Mouse (Mus musculus) CH12.LX (cell line): ENCODE measurements at regions not wholly inside any gene's neighbourhood (a gene's known extent, or its start where the extent isn't known, plus 50 kb on each side); places are given as distances from the start of the nearest gene placed in this dataset.
A peak's percentile ranks its signal among the peaks of the same experiment; 100 is the strongest.

Experiments
- DNase-seq: peaks from one replicate; pipeline ENCODE4 v3.0.0-alpha.2; 2013; ENCODE audit errors: extremely low read depth
- H3K27ac ChIP-seq: 2 replicates; pipeline ENCODE4 v1.5.1; 2012; ENCODE audit warnings: low read depth, mild to moderate bottlenecking, control low read depth, moderate library complexity; ENCODE audit not compliant: insufficient read depth
- H3K27me3 ChIP-seq: replicated peaks from 2 replicates; pipeline ENCODE3; 2012; ENCODE audit warnings: inconsistent platforms
- H3K36me3 ChIP-seq, 2 experiments: replicated peaks in 1 of 2; 2 replicates each; pipeline versions ENCODE3 to v1.6.1; 2012; ENCODE audit warnings: inconsistent platforms in 1 of 2, low read length in 1 of 2, mild to moderate bottlenecking in 1 of 2, mixed read lengths in 1 of 2, moderate library complexity in 1 of 2; ENCODE audit not compliant: control insufficient read depth in 1 of 2, insufficient read depth in 1 of 2
- H3K4me1 ChIP-seq, 2 experiments: 2 replicates each; pipeline ENCODE4 v1.6.1; 2012; ENCODE audit warnings: inconsistent platforms in 1 of 2, moderate library complexity in 1 of 2; ENCODE audit not compliant: insufficient read depth in 2 of 2, control insufficient read depth in 1 of 2
- H3K4me2 ChIP-seq: 2 replicates; pipeline ENCODE4 v1.6.1; 2012; ENCODE audit warnings: low read depth, mild to moderate bottlenecking, control low read depth; ENCODE audit not compliant: poor library complexity, insufficient read depth, severe bottlenecking
- H3K4me3 ChIP-seq, 3 experiments: fragments of 150-350 bp in 1 of 3; sonication (generic) in 1 of 3; replicated peaks in 1 of 3; 2 replicates each; pipeline versions ENCODE3 to v1.5.1; 2011 to 2012; ENCODE audit warnings: low read depth in 2 of 3, low read length in 2 of 3, mild to moderate bottlenecking in 2 of 3, moderate library complexity in 2 of 3, control low read depth in 1 of 3, improper control_type of control experiment in 1 of 3, inconsistent platforms in 1 of 3, mixed read lengths in 1 of 3; ENCODE audit not compliant: poor library complexity in 1 of 3
- H3K79me2 ChIP-seq: replicated peaks from 2 replicates; pipeline ENCODE4 v1.6.1; 2012; ENCODE audit warnings: mild to moderate bottlenecking, moderate library complexity; ENCODE audit not compliant: control insufficient read depth, poor library complexity, insufficient read depth, severe bottlenecking; ENCODE audit errors: extremely low read depth
- H3K9ac ChIP-seq: 2 replicates; pipeline ENCODE4 v1.6.1; 2012; ENCODE audit warnings: low read depth, mild to moderate bottlenecking, control low read depth, moderate library complexity; ENCODE audit not compliant: insufficient read depth
- H3K9me3 ChIP-seq: replicated peaks from 2 replicates; pipeline ENCODE3; 2012; ENCODE audit warnings: low read length, inconsistent platforms, mixed read lengths
- E2F4 ChIP-seq: IDR thresholded peaks from 2 replicates; pipeline ENCODE4 v1.6.1; 2011; ENCODE audit warnings: low read depth, low read length, improper control_type of control experiment; ENCODE audit not compliant: insufficient replicate concordance
- ELF1 ChIP-seq: IDR thresholded peaks from 2 replicates; pipeline ENCODE4 v1.6.1; 2014; ENCODE audit warnings: low read depth, mild to moderate bottlenecking, inconsistent platforms, low read length, improper control_type of control experiment
- IRF4 ChIP-seq: IDR thresholded peaks from 2 replicates; pipeline ENCODE4 v1.6.1; 2014; ENCODE audit warnings: low read depth, mild to moderate bottlenecking, inconsistent platforms, low read length, improper control_type of control experiment
- MAFK ChIP-seq: IDR thresholded peaks from 2 replicates; pipeline ENCODE4 v1.6.1; 2011; ENCODE audit warnings: low read length, improper control_type of control experiment; ENCODE audit not compliant: insufficient replicate concordance
- MAZ ChIP-seq: IDR thresholded peaks from 2 replicates; pipeline ENCODE4 v1.6.1; 2012; ENCODE audit warnings: low read depth, mild to moderate bottlenecking, inconsistent platforms, low read length, improper control_type of control experiment, moderate library complexity
- MYC ChIP-seq: IDR thresholded peaks from 2 replicates; pipeline ENCODE4 v1.6.1; 2011; ENCODE audit warnings: low read depth, mild to moderate bottlenecking, improper control_type of control experiment, low read length
- NRF1 ChIP-seq: IDR thresholded peaks from 2 replicates; pipeline ENCODE4 v1.6.1; 2014; ENCODE audit warnings: low read depth, mild to moderate bottlenecking, inconsistent platforms, low read length, improper control_type of control experiment, moderate library complexity
- PAX5 ChIP-seq: IDR thresholded peaks from 2 replicates; pipeline ENCODE4 v1.6.1; 2012; ENCODE audit warnings: low read length, inconsistent platforms, mixed read lengths
- POLR2A ChIP-seq: IDR thresholded peaks from 2 replicates; pipeline ENCODE4 v1.6.1; 2011; ENCODE audit warnings: low read depth, mild to moderate bottlenecking, improper control_type of control experiment, low read length
- POLR2AphosphoS2 ChIP-seq: IDR thresholded peaks from 2 replicates; pipeline ENCODE4 v1.6.1; 2011; ENCODE audit warnings: low read depth, low read length, improper control_type of control experiment
- RAD21 ChIP-seq: IDR thresholded peaks from 2 replicates; pipeline ENCODE4 v1.6.1; 2011; ENCODE audit warnings: low read depth, mild to moderate bottlenecking, low read length, improper control_type of control experiment, moderate library complexity
- SIN3A ChIP-seq: IDR thresholded peaks from 2 replicates; pipeline ENCODE4 v1.6.1; 2012; ENCODE audit warnings: low read length, improper control_type of control experiment, inconsistent platforms
- SMC3 ChIP-seq: IDR thresholded peaks from 2 replicates; pipeline ENCODE4 v1.6.1; 2011; ENCODE audit warnings: low read depth, low read length, improper control_type of control experiment
- TBP ChIP-seq: conservative IDR thresholded peaks from 2 replicates; pipeline ENCODE4 v1.6.1; 2011; ENCODE audit warnings: low read depth, low read length, improper control_type of control experiment
- TCF12 ChIP-seq: IDR thresholded peaks from 2 replicates; pipeline ENCODE4 v1.6.1; 2014; ENCODE audit warnings: low read depth, mild to moderate bottlenecking, inconsistent platforms, low read length, improper control_type of control experiment
- USF1 ChIP-seq: IDR thresholded peaks from 2 replicates; pipeline ENCODE4 v1.6.1; 2014; ENCODE audit warnings: low read depth, mild to moderate bottlenecking, inconsistent platforms, low read length, improper control_type of control experiment
- ZKSCAN1 ChIP-seq: IDR thresholded peaks from 2 replicates; pipeline ENCODE4 v1.6.1; 2012; ENCODE audit warnings: low read depth, inconsistent platforms, low read length, improper control_type of control experiment, borderline replicate concordance
- ZNF384 ChIP-seq: IDR thresholded peaks from 2 replicates; pipeline ENCODE4 v1.6.1; 2012; ENCODE audit warnings: low read depth, low read length, improper control_type of control experiment, inconsistent platforms
- dilution Hi-C: fragments of 300-500 bp; cut with MboI; formaldehyde crosslinking; loops from 2 replicates; pipeline ENCODE4 v1.14.3; 2020; ENCODE audit warnings: low sequenced_read_pairs; ENCODE audit not compliant: extremely low pct_unique_long_range_greater_than_20kb, extremely low pct_ligation_motif_present
- in situ Hi-C: fragments of 300-500 bp; cut with MboI; formaldehyde crosslinking; loops from 3 replicates; pipeline ENCODE4 v1.14.3; 2019; ENCODE audit warnings: low sequenced_read_pairs, low pct_ligation_motif_present, low pct_unique_long_range_greater_than_20kb, mixed read lengths

- Histone ChIP-seq H3K4me2 (no peak overlapping the region), H3K27me3 (no peaks in the 10 kb centered on the region), H3K36me3 (no peaks in the 10 kb centered on the region), H3K4me3 (no peak overlapping the region), H3K79me2 (no peaks in the 10 kb centered on the region), H3K4me1 (no peaks in the 10 kb centered on the region), H3K9me3 (no peaks in the 10 kb centered on the region), H3K9ac (no peak overlapping the region), H3K27ac (no peak overlapping the region)
- no peak for TF ChIP-seq IRF4
- TF ChIP-seq USF1: no peak
- TF ChIP-seq ZNF384: no peak
- TF ChIP-seq NRF1: no peak
- TF ChIP-seq PAX5: no peak
- TF ChIP-seq MAFK: no peak
- TF ChIP-seq POLR2A: no peak
- TF ChIP-seq TCF12: no peak
- TF ChIP-seq MAZ: no peak
- no peak for TF ChIP-seq TBP
- no peak for TF ChIP-seq E2F4
- TF ChIP-seq MYC: no peak
- TF ChIP-seq RAD21: no peak
- no peak for TF ChIP-seq ELF1
- no peak for TF ChIP-seq SIN3A
- no peak for TF ChIP-seq ZKSCAN1
- TF ChIP-seq POLR2AphosphoS2: no peak
- dilution Hi-C loops: no loop called here
- no peak for DNase-seq
- in situ Hi-C loops: no loop called here
Measured at GRCm38 (mm10) chr3:134099471-134100125, 136.7 kb upstream of the Cxxc4 start.

GRCm38 (mm10) chr3:134102151-134102738 lies 134.0 kb upstream of the Cxxc4 start:
- Histone ChIP-seq H3K9me3 (no peaks in the 10 kb centered on the region), H3K27ac (no peak overlapping the region), H3K36me3 (no peaks in the 10 kb centered on the region), H3K4me1 (no peaks in the 10 kb centered on the region), H3K4me3 (no peak overlapping the region), H3K27me3 (no peaks in the 10 kb centered on the region), H3K4me2 (no peak overlapping the region), H3K79me2 (no peaks in the 10 kb centered on the region), H3K9ac (no peak overlapping the region)
- dilution Hi-C loops: no loop called here
- no peak for TF ChIP-seq SMC3
- 0 out of 2 replicates have a peak, but pooled peaks have one; percentile 7 for TF ChIP-seq PAX5
- no peak for DNase-seq
- in situ Hi-C loops: no loop called here
